ENCODE assay signal across 8 mouse cellular contexts in genomic region chr5:130216781-130217180, GRCm38 (mm10). TPM values are rescaled to one million over a fixed set of nuclear protein-coding genes. Genes with fewer than 3 reads are reported as not detected.
DNase-seq lines count a peak whose midpoint lies in the region; ATAC-seq and TF ChIP-seq lines count a peak whose summit lies in the region.

Gene Tmem248, plus strand, starts transcription at chr5:130217081.

- no peaks in the 10 kb centered on the region for H3K9me3 ChIP-seq in hindbrain, embryonic 15.5 days
- H3K9me3 ChIP-seq in liver, embryonic 16.5 days (replicated peaks; ENCODE audit: control insufficient read depth, low read length), result no peaks in the 10 kb centered on the region

- no peak for TF ChIP-seq EP300 in heart, adult 2 months (IDR thresholded peaks at IDR 0.05; ENCODE audit: insufficient read depth, low read depth, low read length)

- no peak for DNase-seq in heart, adult 2 months
- DNase-seq in heart, adult 11 months, result no peak
- DNase-seq in adrenal gland, adult 2 months, result no peak
- DNase-seq in gastrocnemius, adult 18-20 months (ENCODE audit: low spot score), result no peak
- DNase-seq in urinary bladder, adult 18-20 months (ENCODE audit: low spot score in 2 of 2), result no peak
- no peak for DNase-seq in adipocyte (ENCODE audit: low spot score)

- H3K36me3 ChIP-seq in heart, adult 2 months (ENCODE audit: control insufficient read depth, insufficient read depth, low read length), result no peaks in the 10 kb centered on the region; the same call in 1 of the 2 replicates
- H3K36me3 ChIP-seq in hindbrain, embryonic 15.5 days, result peaks cover 17% of the 10 kb centered on the region; the same call in 1 of the 2 replicates
- H3K36me3 ChIP-seq in liver, embryonic 16.5 days (ENCODE audit: control insufficient read depth, insufficient read depth), result peaks cover 16% of the 10 kb centered on the region

- H3K27ac ChIP-seq in heart, adult 2 months, result no peak within 1 kb of the TSS
- H3K27ac ChIP-seq in hindbrain, embryonic 15.5 days (replicated peaks), result no peak within 1 kb of the TSS
- no peak within 1 kb of the TSS for H3K27ac ChIP-seq in liver, embryonic 16.5 days (ENCODE audit: low read length)

- no peak for ATAC-seq in hindbrain, embryonic 15.5 days (ENCODE audit: low FRiP score, low read depth)
- no peak for ATAC-seq in liver, embryonic 16.5 days (ENCODE audit: low read depth)

- 77% methylated on average over 7 of the region's 7 CpGs for WGBS in heart, adult 2 months
- WGBS in hindbrain, embryonic 15.5 days, result 84% methylated on average over 7 of the region's 7 CpGs
- 74% methylated on average over 7 of the region's 7 CpGs for WGBS in liver, embryonic 16.5 days (ENCODE audit: insufficient replicate concordance)

- no peak within 1 kb of the TSS for H3K4me3 ChIP-seq in heart, adult 2 months
- H3K4me3 ChIP-seq in hindbrain, embryonic 15.5 days, result no peak within 1 kb of the TSS
- H3K4me3 ChIP-seq in liver, embryonic 16.5 days (ENCODE audit: low read depth, low read length), result no peak within 1 kb of the TSS

- H3K4me2 ChIP-seq in hindbrain, embryonic 15.5 days, result no peak within 1 kb of the TSS
- H3K4me2 ChIP-seq in liver, embryonic 16.5 days (ENCODE audit: low read depth, low read length), result no peak within 1 kb of the TSS

- TF ChIP-seq POLR2A in heart, adult 2 months (IDR thresholded peaks at IDR 0.05; ENCODE audit: insufficient read depth, low read depth, low read length), result no peak

- H3K27me3 ChIP-seq in heart, adult 2 months (ENCODE audit: control insufficient read depth, insufficient read depth, low read length), result no peaks in the 10 kb centered on the region
- no peaks in the 10 kb centered on the region for H3K27me3 ChIP-seq in hindbrain, embryonic 15.5 days
- no peaks in the 10 kb centered on the region for H3K27me3 ChIP-seq in liver, embryonic 16.5 days (ENCODE audit: control insufficient read depth, insufficient read depth, low read depth, low read length)

- H3K4me1 ChIP-seq in heart, adult 2 months (ENCODE audit: control insufficient read depth, insufficient read depth, low read length), result peaks cover 1% of the 10 kb centered on the region; the same call in 1 of the 2 replicates
- peaks cover 10% of the 10 kb centered on the region for H3K4me1 ChIP-seq in hindbrain, embryonic 15.5 days (replicated peaks)
- peaks cover 9% of the 10 kb centered on the region for H3K4me1 ChIP-seq in liver, embryonic 16.5 days (ENCODE audit: control insufficient read depth, low read depth, low read length)

- intact Hi-C loops in heart, adult 2 months (cut with DNase I), result no loop called here

- H3K9ac ChIP-seq in heart, adult 2 months (ENCODE audit: low read depth, low read length), result no peak within 1 kb of the TSS
- no peak within 1 kb of the TSS for H3K9ac ChIP-seq in hindbrain, embryonic 15.5 days
- H3K9ac ChIP-seq in liver, embryonic 16.5 days (ENCODE audit: low read depth, low read length), result no peak within 1 kb of the TSS

- H3K79me2 ChIP-seq in heart, adult 2 months (replicated peaks; ENCODE audit: control insufficient read depth, insufficient read depth, low read length), result no peaks in the 10 kb centered on the region

- 0 out of 2 replicates have a peak, but pooled peaks have one; percentile 4 for TF ChIP-seq CTCF in heart, adult 2 months (IDR thresholded peaks at IDR 0.05)

RNA-seq across cellular contexts. Expression of gene Tmem248, which starts in this region (rescaled TPM):
- total RNA-seq in heart, adult 2 months (2021), result 10 to 100 TPM; 35.7 to 46.1 TPM
- 20.8 and 26.1 TPM in 2 replicates for polyA plus RNA-seq in heart, adult 2 months (2012; rRNA removed)
- total RNA-seq in adrenal gland, adult 2 months (2021), result 10 to 100 TPM; 66.7 to 78.7 TPM
- polyA plus RNA-seq in adrenal gland, adult 2 months (2012; rRNA removed), result 45.8 and 51.1 TPM in 2 replicates
- total RNA-seq in gastrocnemius, adult 18-20 months (2021), result 10 to 100 TPM; 43.4 to 44.3 TPM
- polyA plus RNA-seq in hindbrain, embryonic 15.5 days (2015; fragmentation: Nextera tagmentation; extraction: Ambion mirVana), result 23.6 and 26.2 TPM in 2 replicates
- polyA plus RNA-seq in liver, embryonic 16.5 days (2015; fragmentation: Nextera tagmentation; extraction: Ambion mirVana), result 21.8 and 24.0 TPM in 2 replicates
